Mouse (Mus musculus) heart, adult 9 months (tissue): Measurements from ENCODE around the gene Rinl.

ENCODE experiments used
- DNase-seq, 2 experiments: peaks; one replicate each; pipeline ENCODE4 v3.0.0; 2022; ENCODE audit warnings: low spot score in 2 of 2

Rinl gene

GRCm38 (mm10) chr7:28808957-28809393 is 20.2 kb downstream of the Rinl start:
- peak; percentile 96 for DNase-seq

GRCm38 (mm10) chr7:28809401-28810089 is 20.8 kb downstream of the Rinl start:
- peak in 1 of 2 experiments; percentile 63 for DNase-seq

- DNase-seq: peak; percentile 100
These were observed 21.6 kb downstream of the Rinl start for GRCm38 (mm10) chr7:28810107-28811066.

GRCm38 (mm10) chr7:28811228-28811627 is 22.5 kb downstream of the Rinl start:
- peak; percentile 89 for DNase-seq

- DNase-seq: no peak
These were observed 23.0 kb downstream of the Rinl start for GRCm38 (mm10) chr7:28811640-28812275.

DNA sequence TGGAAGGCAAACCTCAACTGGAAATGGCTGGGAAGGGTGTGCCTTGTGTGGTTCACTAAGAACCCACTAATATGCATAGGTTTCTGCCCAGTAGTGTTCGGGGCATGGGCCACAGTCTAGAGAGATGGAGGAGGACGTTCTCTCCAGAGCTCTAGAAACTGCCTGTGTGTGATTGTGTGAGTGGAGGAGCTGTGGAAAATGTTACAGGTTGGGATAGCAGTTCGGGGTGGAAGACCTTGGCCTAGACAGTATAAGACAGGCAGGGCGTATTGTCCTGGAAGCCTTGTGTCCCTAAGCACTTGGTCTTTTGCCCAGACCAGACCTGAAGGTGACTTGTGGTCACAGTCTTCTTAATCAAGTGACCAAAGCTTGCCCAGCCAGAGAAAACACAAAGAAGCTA is 23.7 kb downstream of the Rinl start:
- peak in 1 of 2 experiments; percentile 43 for DNase-seq

GRCm38 (mm10) chr7:28812949-28813348 is 24.2 kb downstream of the Rinl start:
- no peak for DNase-seq

- DNase-seq: no peak
These were observed 25.7 kb downstream of the Rinl start for GRCm38 (mm10) chr7:28814306-28815034.

GRCm38 (mm10) chr7:28815230-28815629 is 26.5 kb downstream of the Rinl start:
- no peak for DNase-seq

DNA sequence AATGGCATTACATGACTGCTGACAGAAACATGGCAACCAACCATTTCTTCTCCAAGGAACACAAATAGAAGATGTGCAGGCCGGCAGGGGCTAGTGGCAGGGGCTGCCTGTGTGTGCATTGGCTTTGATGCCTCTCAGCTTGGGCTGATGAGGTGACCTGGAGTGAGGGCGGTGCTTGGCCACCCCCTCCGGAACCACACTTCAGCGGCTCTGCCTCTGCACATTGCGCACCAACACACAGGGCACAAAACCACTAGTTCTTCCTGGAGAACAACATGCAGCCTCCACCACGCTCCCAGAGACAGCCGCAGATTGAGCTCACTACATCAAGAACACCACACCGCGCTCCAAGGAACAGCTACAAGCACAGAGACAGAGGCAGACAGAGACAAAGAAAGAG is 27.4 kb downstream of the Rinl start:
- DNase-seq: peak in 1 of 2 experiments; percentile 38

GRCm38 (mm10) chr7:28816920-28817319 is 28.2 kb downstream of the Rinl start:
- no peak for DNase-seq

- DNase-seq: no peak
These were observed 28.8 kb downstream of the Rinl start for GRCm38 (mm10) chr7:28817524-28817923.

DNA sequence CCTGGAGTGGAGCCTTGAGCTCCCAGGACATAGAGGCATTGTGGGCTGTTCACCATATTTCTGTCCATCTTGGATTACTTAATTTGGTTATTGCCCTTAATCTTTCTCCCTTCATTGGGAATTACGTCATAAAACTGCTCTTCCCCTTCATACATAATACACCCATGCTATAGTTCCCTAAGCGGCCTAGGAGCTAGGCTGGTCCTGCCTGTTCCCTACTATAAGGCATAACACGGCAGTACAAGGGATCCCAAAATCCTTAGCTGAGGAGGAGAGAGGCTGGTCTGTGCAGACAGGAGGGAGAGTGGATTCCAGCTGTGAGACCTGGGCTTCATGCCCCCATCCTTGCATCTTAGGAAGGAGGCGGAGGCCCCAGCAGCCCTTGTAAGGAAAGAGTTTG is 29.2 kb downstream of the Rinl start:
- DNase-seq: no peak

- no peak for DNase-seq
These were observed 29.7 kb downstream of the Rinl start for GRCm38 (mm10) chr7:28818436-28818835.

GRCm38 (mm10) chr7:28818861-28819452 is 30.2 kb downstream of the Rinl start:
- DNase-seq: no peak

- DNase-seq: no peak
These were observed 30.8 kb downstream of the Rinl start for GRCm38 (mm10) chr7:28819571-28819970.

DNA sequence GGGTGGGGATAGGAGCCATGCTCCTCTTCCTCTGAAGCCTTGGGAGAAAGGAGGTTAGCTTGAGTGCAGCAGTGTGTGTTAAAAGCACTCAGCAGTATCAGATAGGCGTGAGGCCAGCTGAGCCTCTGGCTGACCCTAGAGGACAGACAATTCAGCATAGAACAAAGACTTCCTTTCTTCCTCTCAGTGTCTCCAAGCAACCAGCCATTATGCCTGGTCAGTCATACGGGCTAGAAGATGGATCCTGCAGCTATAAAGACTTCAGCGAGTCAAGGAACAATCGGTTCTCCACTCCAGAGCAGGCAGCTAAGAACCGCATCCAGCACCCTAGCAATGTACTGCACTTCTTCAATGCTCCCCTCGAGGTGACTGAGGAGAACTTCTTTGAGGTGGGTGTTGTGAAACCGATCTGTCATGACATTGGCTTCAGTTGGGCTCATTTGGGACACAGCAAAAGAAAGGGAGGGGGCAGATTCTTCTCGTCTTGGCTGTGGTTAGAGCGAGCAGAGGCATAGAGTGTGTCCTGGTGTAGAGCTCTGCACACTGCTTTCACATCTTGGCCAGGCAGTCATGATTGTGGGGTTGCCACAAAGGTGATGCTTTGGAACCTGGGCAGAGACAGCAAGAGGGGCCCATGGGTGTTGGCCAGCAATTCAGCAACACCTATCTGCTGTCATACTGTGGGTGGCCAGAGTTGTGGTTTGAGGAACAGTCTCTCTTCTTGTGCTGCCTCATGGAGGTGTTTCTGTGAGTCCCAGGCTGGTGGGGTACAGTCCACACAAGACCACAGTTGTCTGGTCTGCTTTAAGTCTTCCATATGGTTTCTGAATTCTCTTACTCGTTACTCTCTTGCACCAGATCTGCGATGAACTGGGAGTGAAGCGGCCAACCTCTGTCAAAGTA is 31.8 kb downstream of the Rinl start:
- peak; percentile 70 to 77 for DNase-seq

GRCm38 (mm10) chr7:28821261-28821831 is 32.6 kb downstream of the Rinl start:
- peak; percentile 71 to 74 for DNase-seq

- DNase-seq: no peak
These were observed 33.8 kb downstream of the Rinl start for GRCm38 (mm10) chr7:28822556-28822955.
